Mouse (Mus musculus) CD4-positive, CD25-positive, alpha-beta regulatory T cell, adult 2 months (primary cell): ENCODE data around the gene Fbxo10.
"Not testable (repeated sequence)": the region's sequence is repeated elsewhere in the genome, so short reads cannot be mapped to it uniquely, and the experiment has no call there.

ENCODE experiments used
- DNase-seq: peaks from one replicate; pipeline ENCODE4 v3.0.0-alpha.2; 2012; ENCODE audit warnings: low read depth, low spot score

Gene Fbxo10

GRCm38 (mm10) chr4:45047956-45048355 is 36.4 kb downstream of the Fbxo10 start:
- no peak for DNase-seq

- DNase-seq = no peak
Observed at GRCm38 (mm10) chr4:45047286-45047887, 37.0 kb downstream of the Fbxo10 start.

GRCm38 (mm10) chr4:45046679-45047078 is 37.7 kb downstream of the Fbxo10 start:
- DNase-seq = no peak

DNA sequence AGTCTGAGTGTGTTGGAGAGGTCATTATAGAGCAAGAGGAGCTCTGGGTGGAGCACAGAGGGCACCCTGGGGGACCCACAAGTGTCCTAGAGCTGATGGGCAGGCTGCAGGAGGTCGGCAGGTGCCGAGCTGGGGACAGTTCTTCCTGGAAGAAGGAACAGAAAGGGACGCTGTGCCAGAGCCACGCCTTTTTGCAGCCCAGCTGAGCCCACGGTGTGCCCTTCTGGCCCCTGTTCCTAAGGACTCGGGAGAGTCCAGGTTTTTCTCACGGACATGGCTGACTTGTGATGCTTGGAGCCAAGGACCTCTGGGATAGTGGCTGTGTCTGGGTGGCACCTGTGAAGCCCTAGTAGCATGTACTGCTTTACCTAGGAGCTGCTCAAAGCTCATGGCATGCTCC is 43.6 kb downstream of the Fbxo10 start:
- no peak for DNase-seq

DNA sequence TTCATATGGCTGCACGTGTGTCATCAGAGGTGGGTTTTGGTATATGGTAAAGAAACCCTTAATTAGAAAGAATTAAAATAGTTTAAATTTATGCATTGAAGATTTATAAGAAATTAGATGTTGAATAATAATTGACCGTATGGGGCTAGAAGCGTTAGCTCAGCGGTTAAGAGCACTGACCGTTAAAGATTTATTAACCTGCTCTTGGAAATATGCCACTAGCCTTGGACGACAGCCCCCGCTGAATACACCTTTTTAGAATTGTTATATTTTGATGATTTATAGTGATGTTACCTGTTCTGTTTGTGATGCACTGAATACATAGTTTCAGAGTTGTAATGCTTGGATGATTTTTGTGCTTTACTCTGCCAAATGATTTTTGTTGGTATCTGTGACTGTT is 44.9 kb downstream of the Fbxo10 start:
- DNase-seq = not testable (repeated sequence)

- peak; percentile 53 for DNase-seq
Observed at GRCm38 (mm10) chr4:45038879-45039278, 45.5 kb downstream of the Fbxo10 start.

DNA sequence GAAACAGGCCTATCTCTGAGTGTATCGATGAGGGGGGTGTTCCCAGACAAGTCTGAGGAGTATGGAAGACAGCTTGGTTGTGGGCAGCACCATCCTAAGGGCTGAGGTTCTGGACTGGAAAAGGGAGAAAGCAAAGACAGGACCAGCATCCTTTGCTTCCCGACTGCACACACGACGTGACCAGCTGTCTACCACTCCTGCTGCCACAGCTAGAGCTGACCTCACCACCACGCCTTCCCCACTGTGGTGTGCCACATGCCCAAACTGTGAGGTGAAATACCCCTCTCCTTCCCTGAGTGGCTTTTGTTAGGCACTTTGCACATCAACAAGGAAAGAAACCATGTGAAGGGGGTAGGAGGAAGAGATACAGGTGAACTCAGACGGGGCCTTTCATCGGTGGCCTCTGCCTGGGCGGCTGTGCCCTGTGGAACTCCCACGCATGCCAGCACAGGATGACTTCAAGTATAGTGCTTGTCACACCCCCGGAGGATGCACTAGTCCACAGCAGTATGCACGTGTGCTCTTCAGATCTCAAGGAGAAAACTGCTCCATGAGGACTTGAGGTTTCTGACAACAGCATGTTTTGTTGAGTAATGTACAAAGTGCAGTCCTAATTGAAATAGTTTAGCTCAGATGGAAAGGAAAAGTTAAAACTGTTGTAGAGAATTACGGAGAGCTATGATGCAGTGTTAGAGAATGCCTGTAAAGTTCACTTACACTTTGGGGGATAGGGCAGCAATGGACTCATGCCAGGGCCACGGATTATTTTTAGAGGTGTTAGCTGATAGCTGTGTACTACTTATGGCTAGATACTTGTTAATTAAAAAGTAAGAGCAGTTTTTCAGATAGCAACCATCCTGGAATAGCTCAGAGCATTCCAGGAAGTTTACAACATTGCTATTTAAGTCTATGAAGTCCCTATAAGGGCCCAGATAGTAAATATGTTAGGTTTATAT is 46.7 kb downstream of the Fbxo10 start:
- DNase-seq = no peak

GRCm38 (mm10) chr4:45036571-45036970 is 47.8 kb downstream of the Fbxo10 start:
- DNase-seq = no peak

DNA sequence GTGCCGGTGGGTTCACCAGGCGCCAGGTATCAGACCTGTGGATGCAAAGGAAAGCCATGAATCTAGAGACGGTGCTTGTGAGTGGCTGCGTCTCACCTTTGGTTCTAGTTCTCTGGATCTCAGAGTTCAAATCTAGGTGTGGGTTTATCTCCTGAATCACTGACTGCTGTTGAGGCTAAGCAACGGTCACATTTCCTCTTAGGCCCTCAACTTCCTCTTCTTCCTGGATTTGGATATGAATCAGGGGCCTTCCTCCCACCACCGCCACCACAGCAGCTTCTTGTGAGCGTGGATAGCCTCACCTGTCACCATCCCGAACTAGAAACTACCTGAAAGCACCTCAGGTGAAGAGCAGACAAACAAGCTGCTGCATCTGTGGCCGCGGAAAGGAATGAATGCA is 48.4 kb downstream of the Fbxo10 start:
- DNase-seq = no peak

GRCm38 (mm10) chr4:45034693-45035628 is 49.4 kb downstream of the Fbxo10 start:
- DNase-seq = no peak

DNA sequence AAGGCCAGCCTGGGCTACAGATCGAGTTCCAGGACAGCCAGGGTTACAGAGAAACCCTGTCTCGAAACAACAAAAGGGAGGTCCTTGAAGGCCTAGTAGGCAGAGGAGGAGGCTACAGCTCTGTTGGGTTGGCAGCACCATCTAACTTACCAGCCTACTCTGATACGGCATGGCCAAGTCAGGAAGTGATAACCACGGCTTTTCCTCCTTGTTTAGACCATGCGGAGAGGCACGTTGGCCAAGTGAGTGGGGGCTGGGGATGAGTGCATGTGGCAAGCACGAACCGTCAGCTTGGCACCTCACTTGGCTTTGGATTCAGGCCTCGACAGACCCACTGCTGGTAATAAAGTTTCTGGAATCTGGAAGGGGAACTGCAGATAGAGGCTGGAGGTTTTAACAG is 51.8 kb downstream of the Fbxo10 start:
- no peak for DNase-seq

- DNase-seq = no peak
Observed at GRCm38 (mm10) chr4:45026459-45026858, 57.9 kb downstream of the Fbxo10 start.

- peak; percentile 30 for DNase-seq
Observed at GRCm38 (mm10) chr4:45019009-45019408, 65.4 kb downstream of the Fbxo10 start.

GRCm38 (mm10) chr4:45018452-45018980 is 65.9 kb downstream of the Fbxo10 start, which contains the start of gene Polr1e:
Gene Polr1e (plus strand): TSS chr4:45018583.
- DNase-seq = peak; percentile 96

- DNase-seq = peak; percentile 77
Observed at GRCm38 (mm10) chr4:45015615-45016014, 68.8 kb downstream of the Fbxo10 start.

DNA sequence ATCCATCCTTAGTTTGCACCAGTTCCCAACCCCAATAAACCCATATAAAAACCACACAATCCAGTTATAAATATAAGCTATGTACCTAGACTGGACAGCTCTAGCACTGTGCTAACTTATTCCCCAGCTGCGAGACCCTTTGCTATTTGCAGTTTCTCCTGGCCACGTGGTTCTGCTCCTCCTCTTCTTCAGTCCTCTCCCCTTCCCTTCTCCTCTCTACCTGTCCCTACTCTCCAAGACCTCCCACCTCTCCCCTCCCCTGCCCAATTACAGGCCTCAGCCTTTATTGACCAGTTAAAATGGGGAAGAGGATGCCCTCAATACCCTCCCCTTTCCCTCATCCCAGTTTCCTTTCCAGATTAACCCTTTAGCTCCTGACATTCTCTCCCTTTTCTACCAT is 70.9 kb downstream of the Fbxo10 start:
- DNase-seq = peak; percentile 7

- DNase-seq = no peak
Observed at GRCm38 (mm10) chr4:45013031-45013431, 71.4 kb downstream of the Fbxo10 start.

- peak; percentile 100 for DNase-seq
Observed at GRCm38 (mm10) chr4:45012105-45012975, 72.1 kb downstream of the Fbxo10 start, which contains the start of gene Zbtb5. Gene Zbtb5 (minus strand): TSS chr4:45012412.

DNA sequence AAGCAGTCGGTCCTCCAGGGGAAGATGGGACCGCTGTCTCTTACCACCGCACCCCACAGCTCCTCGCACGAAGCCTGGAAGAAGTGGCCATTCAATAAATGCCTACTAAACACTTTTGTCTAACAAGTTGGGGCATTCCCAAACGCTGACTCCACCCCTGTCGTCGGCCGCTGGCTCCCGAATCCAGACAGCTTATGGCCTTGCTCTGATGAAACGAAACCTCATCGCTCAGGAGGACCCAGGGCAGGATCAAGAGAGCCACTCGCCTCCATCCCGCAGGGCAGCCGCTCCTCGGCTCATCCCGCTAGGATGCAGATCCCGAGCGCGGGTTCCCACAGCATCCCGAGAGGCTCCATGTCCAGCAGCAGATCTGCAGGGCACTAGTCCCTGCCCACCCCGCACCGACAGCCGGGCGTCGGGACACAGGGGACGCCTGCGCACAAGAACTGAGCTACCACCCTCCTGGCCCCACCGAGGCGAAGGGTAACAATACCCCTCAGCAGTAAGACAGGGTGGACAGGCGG is 72.8 kb downstream of the Fbxo10 start:
- peak; percentile 73 for DNase-seq

- peak; percentile 13 for DNase-seq
Observed at GRCm38 (mm10) chr4:45010806-45011415, 73.5 kb downstream of the Fbxo10 start.
